Mouse (Mus musculus): ENCODE data around the gene Olfr90. TPM values are rescaled to one million over a fixed set of nuclear protein-coding genes. Genes with fewer than 3 reads are reported as not detected.

Gene Olfr90
- polyA plus RNA-seq, 1 experiment, result not detected

- TF ChIP-seq USF1 (IDR thresholded peaks at IDR 0.05; ENCODE audit: low read depth), result no peak
- TF ChIP-seq MYOD1 (IDR thresholded peaks at IDR 0.05; ENCODE audit: control insufficient read depth, insufficient read length, low read depth), result no peak
- Histone ChIP-seq H3K79me2 (ENCODE audit: control insufficient read depth, insufficient read depth) (no peaks in the 10 kb centered on the region), H3K79me3 (ENCODE audit: low read depth) (no peaks in the 10 kb centered on the region), H3K36me3 (ENCODE audit: control insufficient read depth, insufficient read depth) (peaks cover 43% of the 10 kb centered on the region), H3K4me3 (ENCODE audit: insufficient read depth, poor library complexity, severe bottlenecking) (no peak overlapping the region), H3K27me3 (ENCODE audit: control insufficient read depth, insufficient read depth, insufficient read length) (no peaks in the 10 kb centered on the region), H3ac (ENCODE audit: control insufficient read depth, insufficient read length, low read depth) (no peak overlapping the region)
Observed at GRCm38 (mm10) chr17:37062101-37062641, 26.1 kb downstream of the Olfr90 start.

DNA sequence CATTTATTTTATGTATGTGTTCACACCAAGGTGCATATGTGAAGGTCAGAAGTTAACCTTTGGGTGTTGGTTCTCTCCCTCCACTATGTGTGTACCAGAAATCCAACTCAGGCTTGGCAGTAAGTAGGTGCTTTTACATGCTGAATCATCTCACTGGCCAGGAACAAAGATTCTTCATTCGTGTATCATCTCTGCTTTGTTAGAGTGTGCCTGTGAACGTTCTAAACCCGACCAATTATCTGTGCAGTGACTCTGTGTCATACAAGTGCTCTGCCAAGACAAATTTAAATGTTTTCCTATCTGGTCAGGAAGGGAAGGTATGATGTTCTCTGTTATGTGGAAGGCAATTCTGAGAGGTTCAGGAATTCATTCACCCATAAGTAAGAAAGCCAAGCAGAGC, 26.9 kb downstream of the Olfr90 start:
- peaks cover 44% of the 10 kb centered on the region for H3K36me3 ChIP-seq (ENCODE audit: control insufficient read depth, insufficient read depth)
- no peak for TF ChIP-seq CEBPB (IDR thresholded peaks at IDR 0.05; ENCODE audit: low read depth)
- TF ChIP-seq MYOD1 (IDR thresholded peaks at IDR 0.05; ENCODE audit: control insufficient read depth, insufficient read length, low read depth), result no peak
- no peaks in the 10 kb centered on the region for H3K27me3 ChIP-seq (ENCODE audit: control insufficient read depth, insufficient read depth, insufficient read length)
- no peaks in the 10 kb centered on the region for H3K79me2 ChIP-seq (ENCODE audit: control insufficient read depth, insufficient read depth)
- no peak overlapping the region for H3ac ChIP-seq (ENCODE audit: control insufficient read depth, insufficient read length, low read depth)
- H3K79me3 ChIP-seq (ENCODE audit: low read depth), result no peaks in the 10 kb centered on the region
- no peak overlapping the region for H3K4me3 ChIP-seq (ENCODE audit: insufficient read depth, poor library complexity, severe bottlenecking)

DNA sequence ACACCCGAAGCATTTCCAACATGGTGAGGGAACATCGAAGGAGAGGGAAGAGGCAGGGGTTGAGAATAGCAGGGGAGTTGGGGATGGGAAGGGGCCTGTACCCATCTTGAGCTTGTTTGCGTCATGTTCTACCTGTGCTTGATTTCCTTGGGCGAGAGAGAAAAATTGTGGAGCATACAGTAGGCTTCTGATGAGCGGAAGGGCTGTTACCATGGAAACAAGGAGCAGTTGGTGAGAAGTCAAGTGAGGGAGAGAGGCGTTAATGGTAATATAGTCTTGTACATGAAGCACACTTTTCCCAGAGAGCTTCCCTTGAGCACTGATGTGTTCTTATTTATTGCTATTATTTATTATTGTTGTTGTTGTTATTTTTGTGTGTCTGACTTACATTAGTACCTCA, 31.3 kb downstream of the Olfr90 start:
- Histone ChIP-seq H3K79me2 (ENCODE audit: control insufficient read depth, insufficient read depth) (no peaks in the 10 kb centered on the region), H3K36me3 (ENCODE audit: control insufficient read depth, insufficient read depth) (peaks cover 28% of the 10 kb centered on the region), H3K4me3 (ENCODE audit: insufficient read depth, poor library complexity, severe bottlenecking) (no peak overlapping the region), H3K79me3 (ENCODE audit: low read depth) (no peaks in the 10 kb centered on the region), H3K27me3 (ENCODE audit: control insufficient read depth, insufficient read depth, insufficient read length) (no peaks in the 10 kb centered on the region), H3ac (ENCODE audit: control insufficient read depth, insufficient read length, low read depth) (no peak overlapping the region)
- no peak for TF ChIP-seq MYOD1 (IDR thresholded peaks at IDR 0.05; ENCODE audit: control insufficient read depth, insufficient read length, low read depth)
- TF ChIP-seq CTCF (IDR thresholded peaks at IDR 0.05; ENCODE audit: control insufficient read depth, insufficient read depth, insufficient read length), result no peak
- no peak for TF ChIP-seq CEBPB (IDR thresholded peaks at IDR 0.05; ENCODE audit: low read depth)
- no peak for TF ChIP-seq MYOG (IDR thresholded peaks at IDR 0.05; ENCODE audit: control insufficient read depth, extremely low read depth, insufficient read length)
- TF ChIP-seq FOSL1 (IDR thresholded peaks at IDR 0.05; ENCODE audit: insufficient read depth, low read length, poor library complexity, severe bottlenecking), result no peak
- TF ChIP-seq MAX (IDR thresholded peaks at IDR 0.05), result no peak
- TF ChIP-seq USF1 (IDR thresholded peaks at IDR 0.05; ENCODE audit: low read depth), result no peak

GRCm38 (mm10) chr17:37051745-37052144, 36.6 kb downstream of the Olfr90 start:
- no peak overlapping the region for H3ac ChIP-seq (ENCODE audit: control insufficient read depth, insufficient read length, low read depth)
- no peak overlapping the region for H3K4me3 ChIP-seq (ENCODE audit: insufficient read depth, poor library complexity, severe bottlenecking)
- H3K27me3 ChIP-seq (ENCODE audit: control insufficient read depth, insufficient read depth, insufficient read length), result no peaks in the 10 kb centered on the region
- peaks cover 14% of the 10 kb centered on the region for H3K36me3 ChIP-seq (ENCODE audit: control insufficient read depth, insufficient read depth)
- no peak for TF ChIP-seq CTCF (IDR thresholded peaks at IDR 0.05; ENCODE audit: control insufficient read depth, insufficient read depth, insufficient read length)
- no peak for TF ChIP-seq USF1 (IDR thresholded peaks at IDR 0.05; ENCODE audit: low read depth)
- no peak for TF ChIP-seq MYOD1 (IDR thresholded peaks at IDR 0.05; ENCODE audit: control insufficient read depth, insufficient read length, low read depth)
- TF ChIP-seq FOSL1 (IDR thresholded peaks at IDR 0.05; ENCODE audit: insufficient read depth, low read length, poor library complexity, severe bottlenecking), result no peak
- TF ChIP-seq MAX (IDR thresholded peaks at IDR 0.05), result no peak
- TF ChIP-seq CEBPB (IDR thresholded peaks at IDR 0.05; ENCODE audit: low read depth), result no peak
- TF ChIP-seq MYOG (IDR thresholded peaks at IDR 0.05; ENCODE audit: control insufficient read depth, extremely low read depth, insufficient read length), result no peak
- H3K79me2 ChIP-seq (ENCODE audit: control insufficient read depth, insufficient read depth), result no peaks in the 10 kb centered on the region
- no peaks in the 10 kb centered on the region for H3K79me3 ChIP-seq (ENCODE audit: low read depth)

- Histone ChIP-seq H3ac (ENCODE audit: control insufficient read depth, insufficient read length, low read depth) (no peak overlapping the region), H3K27me3 (ENCODE audit: control insufficient read depth, insufficient read depth, insufficient read length) (no peaks in the 10 kb centered on the region), H3K36me3 (ENCODE audit: control insufficient read depth, insufficient read depth) (peaks cover 13% of the 10 kb centered on the region), H3K79me2 (ENCODE audit: control insufficient read depth, insufficient read depth) (no peaks in the 10 kb centered on the region), H3K79me3 (ENCODE audit: low read depth) (no peaks in the 10 kb centered on the region), H3K4me3 (ENCODE audit: insufficient read depth, poor library complexity, severe bottlenecking) (no peak overlapping the region)
- TF ChIP-seq FOSL1 (IDR thresholded peaks at IDR 0.05; ENCODE audit: insufficient read depth, low read length, poor library complexity, severe bottlenecking) (no peak), CTCF (IDR thresholded peaks at IDR 0.05; ENCODE audit: control insufficient read depth, insufficient read depth, insufficient read length) (no peak)
Observed at GRCm38 (mm10) chr17:37050876-37051275, 37.4 kb downstream of the Olfr90 start.

- TF ChIP-seq MYOG (IDR thresholded peaks at IDR 0.05; ENCODE audit: control insufficient read depth, extremely low read depth, insufficient read length), result no peak
- no peak for TF ChIP-seq CEBPB (IDR thresholded peaks at IDR 0.05; ENCODE audit: low read depth)
- TF ChIP-seq CTCF (IDR thresholded peaks at IDR 0.05; ENCODE audit: control insufficient read depth, insufficient read depth, insufficient read length), result no peak
- no peak for TF ChIP-seq USF1 (IDR thresholded peaks at IDR 0.05; ENCODE audit: low read depth)
- no peak for TF ChIP-seq MYOD1 (IDR thresholded peaks at IDR 0.05; ENCODE audit: control insufficient read depth, insufficient read length, low read depth)
- no peak for TF ChIP-seq MAX (IDR thresholded peaks at IDR 0.05)
- no peak overlapping the region for H3ac ChIP-seq (ENCODE audit: control insufficient read depth, insufficient read length, low read depth)
- no peak overlapping the region for H3K4me3 ChIP-seq (ENCODE audit: insufficient read depth, poor library complexity, severe bottlenecking)
- H3K79me2 ChIP-seq (ENCODE audit: control insufficient read depth, insufficient read depth), result no peaks in the 10 kb centered on the region
- peaks cover 13% of the 10 kb centered on the region for H3K36me3 ChIP-seq (ENCODE audit: control insufficient read depth, insufficient read depth)
- H3K79me3 ChIP-seq (ENCODE audit: low read depth), result no peaks in the 10 kb centered on the region
- no peaks in the 10 kb centered on the region for H3K27me3 ChIP-seq (ENCODE audit: control insufficient read depth, insufficient read depth, insufficient read length)
Observed at GRCm38 (mm10) chr17:37050399-37050798, 37.9 kb downstream of the Olfr90 start.

Data from C2C12 (cell line).